18 mouse cellular contexts compared by ENCODE assay signal in genomic region chr7:138427441-138427840, GRCm38 (mm10). TPM values are rescaled to one million over a fixed set of nuclear protein-coding genes. Genes with fewer than 3 reads are reported as not detected.
A peak's percentile ranks its signal among the peaks of the same experiment; 100 is the strongest.
DNase-seq lines count a peak whose midpoint lies in the region.
"Had no signal": no experiment of that assay in that cellular context is flagged by ENCODE, and none has a peak within 500 bp of the region (broad histone marks: within the 10 kb centered on the region; RNA-seq: fewer than 3 reads in every experiment).

No protein-coding gene starts in this region.

- DNase-seq in lung, postnatal 36 days: peak; percentile 7
- DNase-seq in lung, postnatal 4 days: no peak
- peak; percentile 28 for DNase-seq in embryo, embryonic 11 days
- peak; percentile 43 for DNase-seq in forelimb bud, embryonic 11.5 days (ENCODE audit: low read depth, low spot score)
- no peak for DNase-seq in heart, postnatal 36 days
- no peak for DNase-seq in adrenal gland, adult 18-20 months (ENCODE audit: low spot score in 2 of 2)
- no peak for DNase-seq in kidney, postnatal 25 days
- DNase-seq: adrenal gland, postnatal 36 days; cerebellum, adult 11 months; cerebellum, adult 9-11 months; kidney, adult 9 months; liver; lung, postnatal 10 days; midbrain, embryonic 14.5 days; thymus, postnatal 25 days had no signal

- intact Hi-C loops in heart, postnatal 36 days (cut with DNase I): no loop called here

RNA-seq across cellular contexts. Expression of gene Tcerg1l, which starts 29.9 kb away (rescaled TPM):
- total RNA-seq in heart, postnatal 36 days (2021): not detected
- under 1 TPM in 1 of 2 experiments, not detected in 1; 0.27 TPM for total RNA-seq in adrenal gland, adult 18-20 months (2021)
- total RNA-seq: gastrocnemius, adult 8-10 months; hematopoietic stem cell, adult 5-6 weeks; megakaryocyte, adult 5-6 weeks had no signal

Comparison
In these comparisons a context has a peak if more than half of its experiments do, and no peak if none do; other contexts are left out.
1. DNase-seq: peak in lung, postnatal 36 days (single experiment), embryo, embryonic 11 days (single experiment) and forelimb bud, embryonic 11.5 days (single experiment); none in lung, postnatal 4 days (0 of 2), heart, postnatal 36 days (0 of 2), adrenal gland, adult 18-20 months (0 of 2) and kidney, postnatal 25 days (0 of 2).